Mouse (Mus musculus): ENCODE results near the gene Fgf18. TPM values are rescaled to one million over a fixed set of nuclear protein-coding genes. Genes with fewer than 3 reads are reported as not detected.

The Fgf18 gene
- total RNA-seq (2021): 1 to 10 TPM; 2.9 to 3.4 TPM
- long read RNA-seq, experiment 1, partial matches to known transcripts: 0 of 2 reads
- long read RNA-seq, experiment 1, other reads (novel, unspliced or antisense): 0 of 2 reads
- long read RNA-seq, experiment 2, partial matches to known transcripts: 0 of 3 reads
- long read RNA-seq, experiment 2, other reads (novel, unspliced or antisense): 0 of 3 reads

- DNase-seq (ENCODE audit: low spot score in 2 of 2): peak in 1 of 2 experiments; percentile 38
These were observed at the start of gene Fgf18 for GRCm38 (mm10) chr11:33147171-33147571. Gene Fgf18 (minus strand): TSS chr11:33147400.

- no peak for DNase-seq (ENCODE audit: low spot score in 2 of 2)
These were observed 49.4 kb upstream of the Fgf18 start for GRCm38 (mm10) chr11:33196447-33197132.

DNA sequence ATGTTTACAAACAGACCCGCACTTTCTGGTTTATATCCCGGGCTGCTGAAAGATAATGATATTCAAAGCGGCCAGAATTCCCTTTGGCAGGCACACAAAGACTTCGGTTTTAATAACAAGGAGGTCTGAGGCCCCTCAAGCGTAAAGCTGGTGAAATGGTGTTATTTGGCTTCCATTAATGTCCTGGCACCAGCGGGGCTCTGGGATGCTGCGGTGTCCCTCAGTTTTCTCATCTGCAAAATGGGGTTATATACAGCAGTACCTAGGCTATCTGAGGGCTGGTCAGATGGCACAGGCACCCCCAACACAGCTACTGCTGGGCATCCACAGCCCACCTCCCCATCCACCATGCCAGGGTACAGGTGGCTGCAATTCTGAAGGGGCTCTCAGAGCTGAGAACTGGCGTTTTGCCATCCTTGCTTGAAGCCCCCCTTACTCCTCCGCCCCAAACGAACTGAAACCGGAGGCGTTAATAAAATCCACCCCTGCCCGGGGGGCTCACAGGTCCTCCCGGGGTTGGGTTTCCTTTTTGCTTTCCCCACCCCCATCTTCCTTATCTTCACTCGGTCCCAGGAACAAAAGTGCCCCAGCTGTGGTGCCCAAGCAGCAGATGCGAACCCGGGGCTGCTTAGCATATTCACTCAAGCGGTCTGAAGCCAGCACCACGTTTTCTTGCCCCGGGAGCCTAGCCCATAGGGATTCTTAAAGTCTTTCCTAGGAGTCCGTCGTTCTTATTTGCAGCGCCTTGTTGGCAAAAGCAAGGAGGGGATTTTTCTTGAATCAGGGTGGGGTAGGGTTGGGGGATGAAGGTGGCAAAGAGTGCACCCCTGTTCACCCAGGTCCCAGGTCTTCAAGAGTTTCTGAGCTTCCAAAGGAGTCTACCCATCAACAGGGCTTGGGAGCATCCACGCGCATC lies 48.6 kb upstream of the Fgf18 start:
- no peak for DNase-seq (ENCODE audit: low spot score in 2 of 2)

GRCm38 (mm10) chr11:33195061-33195460 lies 47.9 kb upstream of the Fgf18 start:
- no peak for DNase-seq (ENCODE audit: low spot score in 2 of 2)

DNA sequence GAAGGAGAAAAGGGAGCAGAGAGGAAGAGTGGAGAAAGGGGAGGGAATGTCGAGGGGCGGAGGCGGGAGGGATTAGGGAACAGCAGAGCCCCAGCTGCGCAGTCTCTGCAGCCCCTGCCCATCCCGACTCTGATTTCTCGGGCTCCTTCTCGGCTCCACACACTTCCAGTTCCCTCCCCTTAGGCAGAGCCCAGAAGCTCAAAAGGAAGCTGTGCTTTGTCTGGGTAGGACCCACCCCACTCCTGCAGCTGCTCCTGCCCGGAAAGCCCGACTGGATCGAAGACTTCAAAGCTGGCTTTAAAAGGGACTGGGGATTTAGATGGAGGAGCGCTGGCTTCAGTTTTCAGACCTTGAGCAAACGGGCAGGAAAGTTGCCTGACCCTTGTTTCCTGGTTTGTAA lies 46.5 kb upstream of the Fgf18 start:
- DNase-seq (ENCODE audit: low spot score in 2 of 2): no peak

DNA sequence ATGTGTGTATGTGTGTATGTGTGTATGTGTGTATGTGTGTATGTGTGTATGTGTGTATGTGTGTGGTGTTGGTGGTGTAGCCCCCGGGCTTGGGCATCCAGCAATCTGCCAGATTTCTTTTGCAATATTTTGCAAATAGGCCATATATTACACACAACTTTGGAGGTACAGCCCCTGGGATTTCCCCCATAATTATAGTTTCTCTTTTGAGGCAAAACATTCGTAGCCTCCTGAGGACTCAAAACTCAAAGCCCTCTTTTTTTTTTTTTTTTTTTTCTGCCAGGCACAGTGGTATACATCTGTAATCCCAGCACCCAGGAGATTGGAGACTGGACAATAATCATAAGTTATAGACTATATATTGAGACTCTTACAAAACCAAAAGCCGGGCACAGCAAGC lies 34.6 kb upstream of the Fgf18 start:
- no peak for DNase-seq (ENCODE audit: low spot score in 2 of 2)

DNA sequence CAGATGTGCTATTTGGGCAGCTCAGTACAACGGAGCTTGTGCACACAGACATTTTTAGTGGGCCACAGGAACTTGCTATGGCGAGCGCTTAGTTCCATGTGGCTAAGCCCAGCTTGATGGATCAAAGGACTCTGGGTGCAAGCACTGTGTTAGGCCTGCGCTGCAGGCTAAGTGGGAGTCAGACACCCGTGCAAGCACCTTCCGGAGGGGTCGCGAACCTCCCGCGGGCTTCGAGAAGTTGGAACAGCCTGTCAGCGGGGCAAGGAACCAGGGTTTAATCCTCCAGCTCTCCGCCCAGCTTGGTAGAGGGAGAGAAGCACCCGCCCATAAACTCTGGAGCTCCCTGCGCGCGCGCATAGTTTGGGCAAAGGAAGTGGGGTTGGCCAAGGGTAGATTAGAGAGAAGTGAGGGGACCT lies 33.5 kb upstream of the Fgf18 start:
- no peak for DNase-seq (ENCODE audit: low spot score in 2 of 2)

GRCm38 (mm10) chr11:33179802-33180201 lies 32.6 kb upstream of the Fgf18 start:
- no peak for DNase-seq (ENCODE audit: low spot score in 2 of 2)

- DNase-seq (ENCODE audit: low spot score in 2 of 2): peak; percentile 42 to 48
These were observed 29.5 kb upstream of the Fgf18 start for GRCm38 (mm10) chr11:33176525-33177245.

GRCm38 (mm10) chr11:33175768-33176167 lies 28.6 kb upstream of the Fgf18 start:
- DNase-seq (ENCODE audit: low spot score in 2 of 2): no peak

DNA sequence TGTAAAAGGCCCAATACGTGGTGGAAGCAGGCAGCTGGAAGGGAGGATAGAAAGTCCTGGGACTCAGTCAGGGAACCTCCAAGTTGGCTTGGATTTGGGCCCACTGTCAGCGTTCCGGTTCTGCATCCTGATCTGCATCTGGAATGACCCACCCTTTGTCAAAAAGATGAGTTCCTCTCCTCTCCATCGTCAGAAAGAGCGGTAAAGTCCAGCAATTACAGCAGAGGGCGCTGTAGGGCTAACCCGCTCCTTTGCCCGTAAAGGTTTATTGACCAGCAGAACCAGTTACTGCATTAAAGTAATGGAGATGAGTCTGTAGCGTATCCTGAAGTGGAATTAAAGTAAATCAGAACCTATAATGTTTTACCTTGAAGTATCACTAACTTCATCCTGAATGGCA lies 23.3 kb upstream of the Fgf18 start:
- DNase-seq (ENCODE audit: low spot score in 2 of 2): peak; percentile 35 to 61

- peak; percentile 99 to 100 for DNase-seq (ENCODE audit: low spot score in 2 of 2)
These were observed 15.9 kb upstream of the Fgf18 start, which contains the start of gene Npm1 for GRCm38 (mm10) chr11:33162998-33163506. Gene Npm1 (minus strand): TSS chr11:33163206.

DNA sequence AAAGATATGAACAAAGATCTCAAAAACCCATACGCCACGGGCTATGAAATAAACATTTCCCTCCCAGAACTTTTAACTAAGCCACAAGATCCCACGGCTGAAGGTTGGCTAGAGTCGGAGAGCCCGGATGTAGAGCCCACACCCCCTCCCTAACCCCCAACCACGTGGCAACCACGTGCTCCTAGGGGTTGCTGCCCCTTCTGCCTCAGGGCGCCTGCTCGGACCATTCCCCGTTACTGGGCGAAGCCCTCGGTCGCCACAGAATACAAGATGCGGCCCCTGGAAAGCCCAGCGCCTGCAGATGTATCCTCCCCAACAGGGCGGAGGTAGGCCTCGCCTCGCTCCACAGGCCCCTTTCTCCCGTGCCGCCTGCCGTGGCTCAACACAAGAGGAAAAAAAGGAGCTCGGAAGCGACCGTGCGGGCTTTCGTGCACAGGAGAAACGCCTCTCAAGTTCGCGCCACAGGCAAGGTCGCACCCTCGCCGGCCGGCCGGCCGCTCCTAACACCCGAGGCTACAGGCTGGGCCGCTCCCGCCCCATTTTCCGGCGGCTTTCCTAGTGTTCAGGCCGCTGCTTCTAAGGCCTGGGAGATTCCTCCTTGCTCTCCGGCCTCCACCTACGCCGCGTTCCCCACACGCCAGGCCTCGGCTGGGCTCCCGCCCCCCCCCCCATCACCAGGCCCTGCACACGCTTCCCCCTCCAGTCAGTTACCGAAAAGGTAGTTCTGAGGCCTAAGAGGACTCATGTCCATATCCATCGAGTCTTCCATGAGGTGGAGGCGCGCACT lies 15.2 kb upstream of the Fgf18 start:
- DNase-seq (ENCODE audit: low spot score in 2 of 2): peak; percentile 48 to 55

GRCm38 (mm10) chr11:33159741-33160140 lies 12.5 kb upstream of the Fgf18 start:
- no peak for DNase-seq (ENCODE audit: low spot score in 2 of 2)

GRCm38 (mm10) chr11:33157453-33158196 lies 10.4 kb upstream of the Fgf18 start:
- no peak for DNase-seq (ENCODE audit: low spot score in 2 of 2)

- no peak for DNase-seq (ENCODE audit: low spot score in 2 of 2)
These were observed 9.3 kb upstream of the Fgf18 start for GRCm38 (mm10) chr11:33156436-33157015.

DNA sequence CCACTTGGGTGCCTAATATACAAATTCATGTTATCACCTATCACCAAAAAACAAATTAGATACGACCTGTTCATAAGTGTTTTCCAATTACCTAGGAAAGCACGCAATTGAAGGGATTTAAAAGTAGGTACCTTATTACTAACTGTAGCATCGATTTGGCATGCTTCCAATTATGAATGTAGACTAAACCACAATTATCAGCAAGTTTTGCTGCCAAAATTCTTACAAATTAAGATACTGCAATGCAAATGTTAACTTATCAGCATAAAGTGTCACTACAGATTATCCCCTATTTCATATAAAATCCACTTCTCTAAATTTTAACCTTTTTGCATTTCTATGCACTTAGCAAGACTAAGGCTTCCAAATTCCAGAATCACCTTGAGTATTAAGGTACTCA lies 7.3 kb upstream of the Fgf18 start:
- DNase-seq (ENCODE audit: low spot score in 2 of 2): no peak

DNA sequence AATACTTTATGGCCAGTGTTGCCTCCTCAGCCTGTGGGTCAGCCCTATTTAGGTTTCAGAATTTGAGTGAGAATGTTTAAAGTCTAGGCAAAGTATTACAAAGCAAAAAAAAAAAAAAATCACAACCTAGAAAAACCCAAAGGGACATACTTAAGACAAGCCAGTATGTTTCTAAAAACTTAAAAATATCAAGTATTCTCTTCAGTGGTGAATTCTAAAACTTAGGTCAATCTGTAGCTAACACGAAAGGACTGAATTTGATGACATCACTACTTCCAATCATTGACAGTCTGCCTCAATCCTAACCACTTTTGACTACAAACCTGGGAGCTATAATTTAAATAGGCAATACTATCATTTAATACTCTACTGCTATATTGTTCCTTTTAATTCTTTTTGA lies 5.8 kb upstream of the Fgf18 start:
- no peak for DNase-seq (ENCODE audit: low spot score in 2 of 2)

GRCm38 (mm10) chr11:33151780-33152145 lies 4.6 kb upstream of the Fgf18 start:
- no peak for DNase-seq (ENCODE audit: low spot score in 2 of 2)
